Mouse (Mus musculus): ENCODE results near the gene Slc35c2. TPM values are rescaled to one million over a fixed set of nuclear protein-coding genes. Genes with fewer than 3 reads are reported as not detected.
A peak's percentile ranks its signal among the peaks of the same experiment; 100 is the strongest.

The Slc35c2 gene
- polyA plus RNA-seq, 1 experiment, result 78.2 TPM

GRCm38 (mm10) chr2:165270858-165271257 is 16.8 kb downstream of the Slc35c2 start:
- TF ChIP-seq CTCF (IDR thresholded peaks at IDR 0.05; ENCODE audit: borderline replicate concordance, insufficient read depth, low read depth, low read length) (no peak), POLR2A (IDR thresholded peaks at IDR 0.05; ENCODE audit: borderline replicate concordance, insufficient read depth, low read length) (no peak)
- Histone ChIP-seq H3K27me3 (ENCODE audit: control insufficient read depth, insufficient read depth, low read length) (no peaks in the 10 kb centered on the region), H3K27ac (ENCODE audit: insufficient read depth, low read length) (no peak overlapping the region), H3K4me1 (ENCODE audit: control insufficient read depth, insufficient read depth, low read length) (peaks cover 16% of the 10 kb centered on the region), H3K4me3 (replicated peaks; ENCODE audit: insufficient read depth, low read depth, low read length) (no peak overlapping the region)
- DNase-seq, result no peak
- WGBS, result 84% methylated on average over 7 of the region's 7 CpGs

DNA sequence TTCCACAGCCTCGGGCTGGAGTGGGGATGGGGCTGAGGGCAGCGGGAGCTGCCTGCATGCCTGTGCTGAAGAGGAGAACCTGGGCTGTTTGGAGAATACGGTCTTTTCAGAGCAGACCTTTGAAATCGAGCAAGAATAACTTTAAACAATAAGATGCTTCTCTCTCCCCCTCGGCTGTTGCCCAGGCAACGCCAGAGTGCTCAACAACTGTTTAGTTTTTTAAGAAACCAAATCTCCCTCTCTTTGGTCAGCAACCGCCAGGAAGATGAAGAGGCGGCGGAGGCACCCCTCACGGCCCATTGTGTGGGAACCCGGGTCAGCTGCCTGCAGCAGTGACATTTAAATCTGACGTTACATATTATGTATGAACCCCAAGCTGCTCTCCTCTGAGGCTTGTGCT is 20.9 kb downstream of the Slc35c2 start:
- TF ChIP-seq CTCF (IDR thresholded peaks at IDR 0.05; ENCODE audit: borderline replicate concordance, insufficient read depth, low read depth, low read length) (no peak), POLR2A (IDR thresholded peaks at IDR 0.05; ENCODE audit: borderline replicate concordance, insufficient read depth, low read length) (no peak)
- H3K4me3 ChIP-seq (replicated peaks; ENCODE audit: insufficient read depth, low read depth, low read length), result no peak overlapping the region
- 56% methylated on average over 12 of the region's 12 CpGs for WGBS
- DNase-seq, result no peak
- peaks cover 18% of the 10 kb centered on the region for H3K4me1 ChIP-seq (ENCODE audit: control insufficient read depth, insufficient read depth, low read length)
- H3K27ac ChIP-seq (ENCODE audit: insufficient read depth, low read length), result no peak overlapping the region
- no peaks in the 10 kb centered on the region for H3K27me3 ChIP-seq (ENCODE audit: control insufficient read depth, insufficient read depth, low read length)

DNA sequence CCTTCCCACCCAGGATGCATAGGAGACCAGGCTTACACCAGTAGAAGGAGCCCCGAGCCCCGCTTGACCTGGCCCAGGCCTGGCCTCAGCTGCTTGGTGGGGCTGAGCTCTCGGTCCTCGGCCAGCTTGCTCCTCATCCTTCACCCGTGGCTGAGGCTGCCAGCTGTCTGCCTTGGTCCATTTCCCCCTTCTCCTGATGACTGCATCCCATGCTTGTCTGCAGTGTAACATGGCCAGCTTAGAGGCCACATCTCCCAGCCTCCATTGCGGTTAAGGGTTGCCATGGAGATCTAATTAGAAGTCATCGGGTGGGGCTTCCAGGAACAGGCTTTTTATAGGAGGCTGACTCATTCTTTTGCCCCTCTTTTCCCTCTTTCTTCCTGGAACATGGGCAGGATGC is 23.8 kb downstream of the Slc35c2 start:
- no peak overlapping the region for H3K4me3 ChIP-seq (replicated peaks; ENCODE audit: insufficient read depth, low read depth, low read length)
- DNase-seq, result no peak
- peaks cover 29% of the 10 kb centered on the region for H3K4me1 ChIP-seq (ENCODE audit: control insufficient read depth, insufficient read depth, low read length)
- H3K27me3 ChIP-seq (ENCODE audit: control insufficient read depth, insufficient read depth, low read length), result no peaks in the 10 kb centered on the region
- no peak overlapping the region for H3K27ac ChIP-seq (ENCODE audit: insufficient read depth, low read length)
- no peak for TF ChIP-seq POLR2A (IDR thresholded peaks at IDR 0.05; ENCODE audit: borderline replicate concordance, insufficient read depth, low read length)
- no peak for TF ChIP-seq CTCF (IDR thresholded peaks at IDR 0.05; ENCODE audit: borderline replicate concordance, insufficient read depth, low read depth, low read length)
- 58% methylated on average over 7 of the region's 7 CpGs for WGBS

DNA sequence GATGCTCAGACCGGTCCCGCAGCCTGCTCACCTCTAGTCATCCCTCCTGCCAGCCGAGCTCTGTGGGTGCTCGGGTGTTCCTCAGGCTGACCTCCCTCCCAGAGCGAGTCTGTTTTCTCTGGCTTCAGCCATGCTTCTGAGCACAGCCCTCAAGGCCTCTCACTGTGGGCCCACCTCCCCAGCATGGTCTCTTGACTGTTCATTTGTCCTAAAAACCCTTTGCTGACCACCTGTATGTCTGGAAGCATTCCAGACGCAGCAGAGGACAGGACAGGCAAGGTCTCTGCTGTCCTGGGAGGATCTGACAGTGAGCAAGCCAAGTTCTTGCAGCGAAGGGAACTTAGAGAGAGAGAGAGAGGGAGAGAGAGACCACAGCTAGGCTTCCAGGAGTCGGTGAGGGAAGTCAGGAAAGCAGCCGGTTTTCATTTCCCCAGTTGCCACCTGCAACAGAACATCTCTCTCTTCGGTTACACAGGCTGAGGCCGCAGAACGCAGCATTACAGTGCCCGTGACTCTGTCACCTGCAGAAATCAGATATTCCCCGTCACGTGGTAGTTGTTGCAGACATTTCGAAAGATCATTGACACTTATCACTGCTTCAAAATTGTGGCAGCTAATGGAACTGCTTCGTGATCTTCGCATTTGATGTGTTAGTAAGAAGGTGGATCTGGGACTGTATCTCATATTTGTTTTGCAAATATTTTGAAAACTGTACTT is 25.2 kb downstream of the Slc35c2 start:
- no peak for TF ChIP-seq POLR2A (IDR thresholded peaks at IDR 0.05; ENCODE audit: borderline replicate concordance, insufficient read depth, low read length)
- TF ChIP-seq CTCF (IDR thresholded peaks at IDR 0.05; ENCODE audit: borderline replicate concordance, insufficient read depth, low read depth, low read length), result no peak
- Histone ChIP-seq H3K27me3 (ENCODE audit: control insufficient read depth, insufficient read depth, low read length) (no peaks in the 10 kb centered on the region), H3K27ac (ENCODE audit: insufficient read depth, low read length) (no peak overlapping the region), H3K4me1 (ENCODE audit: control insufficient read depth, insufficient read depth, low read length) (peaks cover 41% of the 10 kb centered on the region), H3K4me3 (replicated peaks; ENCODE audit: insufficient read depth, low read depth, low read length) (no peak overlapping the region)
- no peak for DNase-seq
- WGBS, result 49% methylated on average over 18 of the region's 18 CpGs

DNA sequence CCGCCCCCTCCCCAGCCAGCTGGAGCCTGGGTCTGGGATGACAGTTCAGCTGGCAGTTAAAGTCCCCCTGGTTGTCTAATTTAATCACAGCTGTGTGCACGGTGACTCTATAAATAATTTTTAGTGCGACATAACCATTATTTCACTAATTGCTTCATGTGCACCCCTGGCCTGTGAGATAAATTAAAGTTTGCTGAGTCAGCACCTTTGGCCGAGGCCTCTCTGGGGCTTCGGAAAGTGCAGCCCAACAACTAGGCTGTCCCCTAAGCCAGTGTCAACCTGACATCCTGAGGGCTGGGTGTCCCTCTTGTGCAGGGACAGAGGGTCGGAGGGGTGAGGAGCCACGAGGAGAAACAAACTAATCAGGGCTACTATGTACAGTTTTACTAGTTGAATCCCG is 27.8 kb downstream of the Slc35c2 start:
- WGBS, result 85% methylated on average over 8 of the region's 8 CpGs
- no peak for TF ChIP-seq CTCF (IDR thresholded peaks at IDR 0.05; ENCODE audit: borderline replicate concordance, insufficient read depth, low read depth, low read length)
- no peak for TF ChIP-seq POLR2A (IDR thresholded peaks at IDR 0.05; ENCODE audit: borderline replicate concordance, insufficient read depth, low read length)

DNA sequence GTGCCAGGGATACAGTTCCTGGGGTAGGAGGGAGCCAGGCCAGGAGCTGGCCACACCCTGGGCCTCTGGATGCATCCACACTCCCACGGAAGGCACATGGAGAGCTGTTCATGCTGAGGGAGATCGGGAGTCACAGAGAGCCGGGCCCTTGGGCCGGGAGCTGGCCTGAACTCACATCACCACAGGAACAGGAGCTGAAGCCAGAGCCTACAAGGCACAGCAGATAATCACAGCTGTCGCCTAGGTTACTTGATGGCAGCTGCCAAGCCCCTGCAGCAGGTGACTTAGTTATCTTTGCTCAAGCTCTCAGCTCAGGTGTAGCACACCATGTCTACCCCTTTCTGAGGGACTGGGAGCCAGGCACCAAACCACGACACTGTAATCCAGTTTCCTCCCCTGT is 29.3 kb downstream of the Slc35c2 start:
- peak in 1 of 2 experiments; percentile 25 for DNase-seq
- 38% methylated on average over 6 of the region's 6 CpGs for WGBS
- Histone ChIP-seq H3K27me3 (ENCODE audit: control insufficient read depth, insufficient read depth, low read length) (no peaks in the 10 kb centered on the region), H3K4me3 (replicated peaks; ENCODE audit: insufficient read depth, low read depth, low read length) (no peak overlapping the region), H3K4me1 (ENCODE audit: control insufficient read depth, insufficient read depth, low read length) (peaks cover 56% of the 10 kb centered on the region), H3K27ac (ENCODE audit: insufficient read depth, low read length) (no peak overlapping the region)
- TF ChIP-seq POLR2A (IDR thresholded peaks at IDR 0.05; ENCODE audit: borderline replicate concordance, insufficient read depth, low read length), result no peak
- no peak for TF ChIP-seq CTCF (IDR thresholded peaks at IDR 0.05; ENCODE audit: borderline replicate concordance, insufficient read depth, low read depth, low read length)

More for the DNA sequence above, 27.8 kb downstream of the Slc35c2 start:
- no peak for DNase-seq
- H3K27ac ChIP-seq (ENCODE audit: insufficient read depth, low read length), result no peak overlapping the region
- H3K4me1 ChIP-seq (ENCODE audit: control insufficient read depth, insufficient read depth, low read length), result peaks cover 58% of the 10 kb centered on the region
- H3K27me3 ChIP-seq (ENCODE audit: control insufficient read depth, insufficient read depth, low read length), result no peaks in the 10 kb centered on the region
- no peak overlapping the region for H3K4me3 ChIP-seq (replicated peaks; ENCODE audit: insufficient read depth, low read depth, low read length)

GRCm38 (mm10) chr2:165257151-165257834 is 30.4 kb downstream of the Slc35c2 start:
- DNase-seq, result peak in 1 of 2 experiments; percentile 60
- Histone ChIP-seq H3K4me1 (ENCODE audit: control insufficient read depth, insufficient read depth, low read length) (peaks cover 57% of the 10 kb centered on the region), H3K27ac (ENCODE audit: insufficient read depth, low read length) (no peak overlapping the region), H3K27me3 (ENCODE audit: control insufficient read depth, insufficient read depth, low read length) (no peaks in the 10 kb centered on the region), H3K4me3 (replicated peaks; ENCODE audit: insufficient read depth, low read depth, low read length) (no peak overlapping the region)
- TF ChIP-seq POLR2A (IDR thresholded peaks at IDR 0.05; ENCODE audit: borderline replicate concordance, insufficient read depth, low read length) (no peak), CTCF (IDR thresholded peaks at IDR 0.05; ENCODE audit: borderline replicate concordance, insufficient read depth, low read depth, low read length) (no peak)
- 37% methylated on average over 11 of the region's 11 CpGs for WGBS

DNA sequence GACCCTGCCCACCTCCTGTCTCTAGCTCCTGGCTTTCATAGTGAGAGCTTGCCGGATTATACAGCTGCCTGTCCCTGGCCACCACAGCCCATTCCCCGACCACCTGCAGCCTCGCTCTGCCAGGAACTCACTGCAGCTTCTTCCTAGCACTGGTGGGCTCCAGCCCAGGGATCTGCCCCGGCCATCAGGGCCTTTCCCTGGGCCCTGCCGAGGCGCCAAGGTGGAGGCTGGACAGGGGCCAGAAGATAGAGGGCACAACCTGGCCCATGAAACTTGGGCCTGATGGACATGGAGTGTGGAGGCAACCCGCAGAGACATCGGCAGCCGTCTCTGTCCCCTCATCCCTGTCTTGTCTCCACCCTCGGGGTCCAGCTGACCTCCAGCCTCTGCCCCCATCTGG is 31.5 kb downstream of the Slc35c2 start:
- TF ChIP-seq CTCF (IDR thresholded peaks at IDR 0.05; ENCODE audit: borderline replicate concordance, insufficient read depth, low read depth, low read length) (no peak), POLR2A (IDR thresholded peaks at IDR 0.05; ENCODE audit: borderline replicate concordance, insufficient read depth, low read length) (no peak)

More for the DNA sequence above, 31.5 kb downstream of the Slc35c2 start:
- H3K27ac ChIP-seq (ENCODE audit: insufficient read depth, low read length), result no peak overlapping the region
- H3K4me3 ChIP-seq (replicated peaks; ENCODE audit: insufficient read depth, low read depth, low read length), result no peak overlapping the region
- H3K4me1 ChIP-seq (ENCODE audit: control insufficient read depth, insufficient read depth, low read length), result peaks cover 55% of the 10 kb centered on the region
- 29% methylated on average over 10 of the region's 10 CpGs for WGBS
- peak; percentile 68 to 70 for DNase-seq
- H3K27me3 ChIP-seq (ENCODE audit: control insufficient read depth, insufficient read depth, low read length), result no peaks in the 10 kb centered on the region

All from cerebellum, adult 2 months (tissue).